Mouse (Mus musculus) A20 (cell line): ENCODE measurements around the gene Poldip3.
"Not testable (repeated sequence)": the region's sequence is repeated elsewhere in the genome, so short reads cannot be mapped to it uniquely, and the experiment has no call there.

Source experiments
- DNase-seq: peaks from one replicate; pipeline ENCODE4 v3.0.0-alpha.2; 2011; ENCODE audit warnings: low read depth, low spot score

The Poldip3 gene

GRCm38 (mm10) chr15:83129530-83130231, 19.5 kb downstream of the Poldip3 start:
- DNase-seq: peak; percentile 46

GRCm38 (mm10) chr15:83127037-83127436, 22.1 kb downstream of the Poldip3 start:
- DNase-seq: not testable (repeated sequence)

GRCm38 (mm10) chr15:83126582-83126981, 22.6 kb downstream of the Poldip3 start:
- no peak for DNase-seq

- no peak for DNase-seq
Measured at GRCm38 (mm10) chr15:83124625-83125024, 24.6 kb downstream of the Poldip3 start.

- peak; percentile 88 for DNase-seq
Measured at GRCm38 (mm10) chr15:83122566-83123145, 26.5 kb downstream of the Poldip3 start, which contains the start of gene Rrp7a. Rrp7a (minus strand) TSS chr15:83122801.

- DNase-seq: peak; percentile 78
Measured at GRCm38 (mm10) chr15:83121709-83122565, 27.2 kb downstream of the Poldip3 start.

- no peak for DNase-seq
Measured at GRCm38 (mm10) chr15:83118360-83118759, 30.8 kb downstream of the Poldip3 start.

- DNase-seq: no peak
Measured at GRCm38 (mm10) chr15:83115071-83115470, 34.1 kb downstream of the Poldip3 start.

- DNase-seq: no peak
Measured at GRCm38 (mm10) chr15:83114106-83114505, 35.1 kb downstream of the Poldip3 start.

GRCm38 (mm10) chr15:83112898-83113297, 36.3 kb downstream of the Poldip3 start:
- peak; percentile 76 for DNase-seq

GRCm38 (mm10) chr15:83111874-83112273, 37.3 kb downstream of the Poldip3 start:
- DNase-seq: no peak

GRCm38 (mm10) chr15:83111290-83111689, 37.9 kb downstream of the Poldip3 start:
- no peak for DNase-seq

- no peak for DNase-seq
Measured at GRCm38 (mm10) chr15:83107814-83108213, 41.4 kb downstream of the Poldip3 start.

- no peak for DNase-seq
Measured at GRCm38 (mm10) chr15:83106426-83106825, 42.8 kb downstream of the Poldip3 start.

GRCm38 (mm10) chr15:83103111-83103510, 46.1 kb downstream of the Poldip3 start:
- no peak for DNase-seq

GRCm38 (mm10) chr15:83100332-83100662, 48.9 kb downstream of the Poldip3 start:
- DNase-seq: no peak

- peak; percentile 95 for DNase-seq
Measured at GRCm38 (mm10) chr15:83099533-83100331, 49.5 kb downstream of the Poldip3 start.

- peak; percentile 65 for DNase-seq
Measured at GRCm38 (mm10) chr15:83095950-83096349, 53.2 kb downstream of the Poldip3 start.

- DNase-seq: no peak
Measured at GRCm38 (mm10) chr15:83093687-83094086, 55.5 kb downstream of the Poldip3 start.

- DNase-seq: no peak
Measured at GRCm38 (mm10) chr15:83090874-83091273, 58.3 kb downstream of the Poldip3 start.

GRCm38 (mm10) chr15:83089429-83089605, 59.9 kb downstream of the Poldip3 start, which contains the start of gene Serhl:
Serhl (plus strand) TSS chr15:83089506.
- DNase-seq: no peak
